ENCODE assay signal across 27 mouse cellular contexts in the genomic region with DNA sequence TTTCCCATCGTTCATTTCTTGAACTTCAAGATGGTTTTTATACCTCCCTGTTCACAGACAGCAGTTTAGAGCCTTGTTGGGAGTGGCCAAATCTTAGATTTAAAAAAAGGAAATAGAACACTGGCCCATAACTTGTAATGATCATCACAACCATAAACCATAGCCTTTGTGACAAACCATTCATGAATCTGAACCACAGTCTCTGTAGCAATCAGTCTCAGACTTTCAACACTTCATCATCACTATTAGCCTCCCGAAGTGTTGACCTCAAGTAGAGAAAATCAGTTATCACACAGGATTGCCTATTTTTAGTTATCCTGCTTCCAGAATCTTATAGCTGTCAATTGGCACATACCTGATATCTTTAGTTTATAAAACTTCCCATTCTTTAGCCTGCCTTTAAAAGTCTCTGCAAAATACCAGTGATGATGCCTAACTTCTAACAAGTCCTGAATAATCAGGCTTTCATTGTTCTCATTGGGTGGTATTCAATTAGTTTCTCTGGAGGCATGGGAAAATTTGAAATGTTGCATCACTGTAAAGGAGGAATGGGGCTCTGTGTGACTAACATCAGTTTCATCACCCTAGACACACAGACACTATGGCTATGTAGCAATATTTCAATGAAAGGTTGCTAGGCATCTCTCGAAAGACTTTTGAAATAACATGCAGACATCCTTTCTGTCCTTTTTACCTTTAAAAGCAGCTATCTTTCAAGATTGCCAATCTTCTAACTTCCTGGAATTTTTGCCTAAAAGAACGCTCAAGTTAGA. TPM values are rescaled to one million over a fixed set of nuclear protein-coding genes. Genes with fewer than 3 reads are reported as not detected.
"Had no signal": no experiment of that assay in that cellular context is flagged by ENCODE, and none has a peak within 500 bp of the region (broad histone marks: within the 10 kb centered on the region; RNA-seq: fewer than 3 reads in every experiment).

No protein-coding gene starts in this region.

- H3K9ac ChIP-seq: limb, embryonic 12.5 days; limb, embryonic 15.5 days; liver, embryonic 15.5 days; midbrain, embryonic 13.5 days; neural tube, embryonic 12.5 days; neural tube, embryonic 15.5 days; stomach, embryonic 15.5 days had no signal

- H3K4me1 ChIP-seq: limb, embryonic 12.5 days; limb, embryonic 15.5 days; liver, embryonic 15.5 days; megakaryocyte, embryonic 14.5 days; midbrain, embryonic 10.5 days; midbrain, embryonic 13.5 days; neural tube, embryonic 12.5 days; neural tube, embryonic 15.5 days; stomach, embryonic 15.5 days had no signal

- H3K4me2 ChIP-seq: limb, embryonic 12.5 days; limb, embryonic 15.5 days; liver, embryonic 11.5 days; liver, embryonic 15.5 days; midbrain, embryonic 13.5 days; neural tube, embryonic 12.5 days; neural tube, embryonic 15.5 days; stomach, embryonic 15.5 days had no signal

- H3K27me3 ChIP-seq: limb, embryonic 12.5 days; limb, embryonic 15.5 days; liver, embryonic 15.5 days; megakaryocyte, embryonic 14.5 days; midbrain, embryonic 13.5 days; neural tube, embryonic 12.5 days; neural tube, embryonic 15.5 days; stomach, embryonic 15.5 days had no signal

- H3K36me3 ChIP-seq: limb, embryonic 12.5 days; limb, embryonic 15.5 days; liver, embryonic 15.5 days; midbrain, embryonic 10.5 days; midbrain, embryonic 13.5 days; neural tube, embryonic 12.5 days; neural tube, embryonic 15.5 days; stomach, embryonic 15.5 days had no signal

- ATAC-seq: midbrain, embryonic 13.5 days; midbrain, embryonic 16.5 days had no signal

- DNase-seq: kidney, adult 9 months; kidney, postnatal 14 days; kidney, postnatal 4 days; left cerebral cortex, postnatal 4 days; lung, adult 2 months; lung, postnatal 14 days; lung, postnatal 4 days; retina, postnatal 1 day; right cerebral cortex, postnatal 25 days; spleen, adult 18-20 months; thymus, postnatal 25 days had no signal

- H3K4me3 ChIP-seq: limb, embryonic 12.5 days; limb, embryonic 15.5 days; liver, embryonic 15.5 days; megakaryocyte, embryonic 14.5 days; midbrain, embryonic 10.5 days; midbrain, embryonic 13.5 days; neural tube, embryonic 12.5 days; neural tube, embryonic 15.5 days; stomach, embryonic 15.5 days had no signal

- H3K27ac ChIP-seq: limb, embryonic 12.5 days; limb, embryonic 15.5 days; liver, embryonic 15.5 days; midbrain, embryonic 10.5 days; midbrain, embryonic 13.5 days; neural tube, embryonic 12.5 days; neural tube, embryonic 15.5 days; stomach, embryonic 15.5 days had no signal

- H3K9me3 ChIP-seq: limb, embryonic 12.5 days; limb, embryonic 15.5 days; liver, embryonic 15.5 days; megakaryocyte, embryonic 14.5 days; midbrain, embryonic 10.5 days; midbrain, embryonic 13.5 days; neural tube, embryonic 12.5 days; neural tube, embryonic 15.5 days; stomach, embryonic 15.5 days had no signal

RNA-seq across cellular contexts. Expression of a gene that starts 11.7 kb away (rescaled TPM):
- total RNA-seq: layer of hippocampus, adult 18-20 months; layer of hippocampus, postnatal 14 days; left cerebral cortex, adult 8-10 months; left cerebral cortex, postnatal 14 days; left cerebral cortex, postnatal 4 days had no signal
- polyA plus RNA-seq: kidney, embryonic 16.5 days; neural tube, embryonic 12.5 days; neural tube, embryonic 15.5 days had no signal
